Mouse (Mus musculus) limb, embryonic 11.5 days (tissue): ENCODE results near the gene Akr1b10. TPM values are rescaled to one million over a fixed set of nuclear protein-coding genes. Genes with fewer than 3 reads are reported as not detected.
"Not testable (repeated sequence)": the region's sequence is repeated elsewhere in the genome, so short reads cannot be mapped to it uniquely, and the experiment has no call there.

Experiments used
- ATAC-seq: fragments of 200-750 bp; cut with Nextera tagmentation; 2 replicates; pipeline ENCODE4 v1.8.0; 2017; ENCODE audit warnings: low read depth; ENCODE audit not compliant: insufficient number of reproducible peaks, low FRiP score, low TSS enrichment
- DNase-seq: peaks from one replicate; pipeline ENCODE4 v3.0.0-alpha.2; 2015; ENCODE audit warnings: low spot score
- H3K27ac ChIP-seq: fragments of 300-500 bp; sonication (generic); replicated peaks from 2 replicates; pipeline ENCODE4 v1.5.1; 2014; ENCODE audit warnings: low read depth, mild to moderate bottlenecking, low read length
- H3K27me3 ChIP-seq: fragments of 300-500 bp; sonication (generic); 2 replicates; pipeline ENCODE4 v1.6.1; 2014; ENCODE audit warnings: mild to moderate bottlenecking, low read length, mixed read lengths; ENCODE audit not compliant: control insufficient read depth, insufficient read depth
- H3K36me3 ChIP-seq: fragments of 300-500 bp; sonication (generic); 2 replicates; pipeline ENCODE4 v1.6.1; 2014; ENCODE audit warnings: mild to moderate bottlenecking, low read length, moderate library complexity, mixed read lengths; ENCODE audit not compliant: control insufficient read depth, insufficient read depth
- H3K4me1 ChIP-seq: fragments of 300-500 bp; sonication (generic); 2 replicates; pipeline ENCODE4 v1.6.1; 2014; ENCODE audit warnings: low read length, mixed read lengths; ENCODE audit not compliant: control insufficient read depth, insufficient read depth
- H3K4me2 ChIP-seq: fragments of 300-500 bp; sonication (generic); 2 replicates; pipeline ENCODE4 v1.6.1; 2014; ENCODE audit warnings: low read depth, mild to moderate bottlenecking, moderate library complexity; ENCODE audit not compliant: severe bottlenecking
- H3K4me3 ChIP-seq: fragments of 300-500 bp; sonication (generic); 2 replicates; pipeline ENCODE4 v1.5.1; 2014; ENCODE audit warnings: low read depth, low read length
- H3K9ac ChIP-seq: fragments of 300-500 bp; sonication (generic); 2 replicates; pipeline ENCODE4 v1.6.1; 2014; ENCODE audit warnings: mild to moderate bottlenecking, low read length
- H3K9me3 ChIP-seq: fragments of 300-500 bp; sonication (generic); 2 replicates; pipeline ENCODE4 v1.6.1; 2016; ENCODE audit warnings: low read length; ENCODE audit not compliant: control insufficient read depth
- WGBS: fragments of 180-500 bp; shearing (Covaris S2); extraction: QIAGEN DNeasy Blood & Tissue Kit; methylation state at CpG from one replicate; pipeline ENCODE4 v1.1.7; 2014; 5-methylcytosine and 5-hydroxymethylcytosine counted together
- polyA plus RNA-seq: library from polyadenylated mRNA; unstranded; fragments of >200 nt; fragmentation: Nextera tagmentation; extraction: Ambion mirVana; gene quantifications from 2 replicates; pipeline ENCODE4 v1.2.1, GENCODE M21; 2014

Gene Akr1b10
- polyA plus RNA-seq, 1 experiment from 2014 or later = 17.7 TPM

- H3K9me3 ChIP-seq = no peaks in the 10 kb centered on the region
- H3K4me1 ChIP-seq = no peaks in the 10 kb centered on the region
- H3K4me3 ChIP-seq = no peak within 1 kb of the TSS
- H3K27ac ChIP-seq = no peak within 1 kb of the TSS
- DNase-seq (no peak), ATAC-seq (no peak)
- H3K36me3 ChIP-seq = no peaks in the 10 kb centered on the region
- no peak within 1 kb of the TSS for H3K9ac ChIP-seq
- 59% methylated on average over 6 of the region's 6 CpGs for WGBS
- H3K27me3 ChIP-seq = no peaks in the 10 kb centered on the region
- H3K4me2 ChIP-seq = no peak within 1 kb of the TSS
These were observed 28.0 kb downstream of the Akr1b10 start, which contains the start of gene Akr1b7 for GRCm38 (mm10) chr6:34412023-34412422. Akr1b7 (plus strand) TSS chr6:34412334.

DNA sequence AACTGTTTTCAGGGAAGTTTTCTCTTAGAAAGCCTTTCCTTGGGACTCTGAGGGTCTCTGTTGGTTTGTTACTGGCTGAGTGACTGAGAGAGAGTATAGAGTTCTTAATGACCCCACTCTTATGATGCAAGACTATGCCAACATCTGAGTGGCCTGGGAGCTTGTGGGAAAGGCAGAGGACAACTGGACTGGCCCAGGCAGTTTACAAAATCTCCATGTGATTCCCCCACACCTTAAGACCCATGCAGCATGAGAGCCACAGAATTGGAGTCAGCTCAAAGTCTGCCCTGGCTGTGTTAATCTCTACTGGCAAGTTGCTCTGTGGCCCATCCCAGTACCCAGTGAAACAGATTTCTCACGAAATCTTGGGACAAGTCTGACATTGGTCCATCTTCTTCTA lies 28.7 kb downstream of the Akr1b10 start:
- Histone ChIP-seq H3K4me1 (no peaks in the 10 kb centered on the region), H3K9ac (no peak overlapping the region), H3K27ac (no peak overlapping the region), H3K9me3 (no peaks in the 10 kb centered on the region), H3K4me2 (no peak overlapping the region), H3K4me3 (no peak overlapping the region), H3K27me3 (no peaks in the 10 kb centered on the region), H3K36me3 (no peaks in the 10 kb centered on the region)
- DNase-seq (no peak), ATAC-seq (no peak)
- WGBS = 81% methylated on average over 1 of the region's 1 CpGs

GRCm38 (mm10) chr6:34413386-34413785 lies 29.4 kb downstream of the Akr1b10 start:
- H3K4me2 ChIP-seq, H3K4me3 ChIP-seq, DNase-seq, ATAC-seq, H3K9me3 ChIP-seq, H3K27ac ChIP-seq, H3K27me3 ChIP-seq, H3K36me3 ChIP-seq, H3K9ac ChIP-seq, H3K4me1 ChIP-seq: not testable (repeated sequence)
- 56% methylated on average over 1 of the region's 1 CpGs for WGBS

GRCm38 (mm10) chr6:34416521-34416920 lies 32.5 kb downstream of the Akr1b10 start:
- WGBS = 94% methylated on average over 2 of the region's 2 CpGs
- H3K27ac ChIP-seq = no peak overlapping the region
- H3K27me3 ChIP-seq = no peaks in the 10 kb centered on the region
- no peak overlapping the region for H3K9ac ChIP-seq
- no peak overlapping the region for H3K4me3 ChIP-seq
- DNase-seq (no peak), ATAC-seq (no peak)
- H3K4me2 ChIP-seq = no peak overlapping the region
- no peaks in the 10 kb centered on the region for H3K9me3 ChIP-seq
- no peaks in the 10 kb centered on the region for H3K4me1 ChIP-seq
- no peaks in the 10 kb centered on the region for H3K36me3 ChIP-seq

GRCm38 (mm10) chr6:34419071-34419470 lies 35.1 kb downstream of the Akr1b10 start:
- H3K27me3 ChIP-seq = no peaks in the 10 kb centered on the region

GRCm38 (mm10) chr6:34439006-34439405 lies 55.0 kb downstream of the Akr1b10 start:
- whole genome bisulfite sequencing = 63% methylated on average over 2 of the region's 2 CpGs
- DNase-seq (no peak), ATAC-seq (no peak)
- Histone ChIP-seq H3K4me2 (no peak overlapping the region), H3K4me3 (no peak overlapping the region), H3K27ac (no peak overlapping the region), H3K36me3 (no peaks in the 10 kb centered on the region), H3K9me3 (no peaks in the 10 kb centered on the region), H3K27me3 (no peaks in the 10 kb centered on the region), H3K9ac (no peak overlapping the region), H3K4me1 (no peaks in the 10 kb centered on the region)

More at GRCm38 (mm10) chr6:34419071-34419470, 35.1 kb downstream of the Akr1b10 start:
- no peak overlapping the region for H3K4me2 ChIP-seq
- no peak overlapping the region for H3K27ac ChIP-seq
- DNase-seq (no peak), ATAC-seq (no peak)
- H3K9ac ChIP-seq = no peak overlapping the region
- H3K4me1 ChIP-seq = no peaks in the 10 kb centered on the region
- no peak overlapping the region for H3K4me3 ChIP-seq
- H3K36me3 ChIP-seq = no peaks in the 10 kb centered on the region
- no peaks in the 10 kb centered on the region for H3K9me3 ChIP-seq

- 66% methylated on average over 9 of the region's 9 CpGs for WGBS
- H3K4me3 ChIP-seq = no peak overlapping the region
- DNase-seq = no peak
These were observed 57.7 kb downstream of the Akr1b10 start for GRCm38 (mm10) chr6:34441556-34442257.

GRCm38 (mm10) chr6:34443791-34444190 lies 59.8 kb downstream of the Akr1b10 start:
- Histone ChIP-seq H3K36me3 (no peaks in the 10 kb centered on the region), H3K4me3 (no peak overlapping the region), H3K27ac (no peak overlapping the region), H3K27me3 (no peaks in the 10 kb centered on the region), H3K4me2 (no peak overlapping the region), H3K9ac (no peak overlapping the region), H3K4me1 (no peaks in the 10 kb centered on the region), H3K9me3 (no peaks in the 10 kb centered on the region)
- no peak for ATAC-seq
- 87% methylated on average over 2 of the region's 2 CpGs for WGBS
- no peak for DNase-seq

More at GRCm38 (mm10) chr6:34441556-34442257, 57.7 kb downstream of the Akr1b10 start:
- Histone ChIP-seq H3K4me1 (no peaks in the 10 kb centered on the region), H3K9ac (no peak overlapping the region), H3K9me3 (no peaks in the 10 kb centered on the region), H3K27me3 (no peaks in the 10 kb centered on the region), H3K27ac (no peak overlapping the region), H3K36me3 (no peaks in the 10 kb centered on the region), H3K4me2 (no peak overlapping the region)
- no peak for ATAC-seq
